Mouse (Mus musculus) neural tube, embryonic 11.5 days (tissue): Measurements from ENCODE around the gene Fam49a. TPM values are rescaled to one million over a fixed set of nuclear protein-coding genes. Genes with fewer than 3 reads are reported as not detected.
"Not testable (repeated sequence)": the region's sequence is repeated elsewhere in the genome, so short reads cannot be mapped to it uniquely, and the experiment has no call there.

ENCODE experiments used
- ATAC-seq: fragments of 200-750 bp; cut with Nextera tagmentation; 2 replicates; pipeline ENCODE4 v1.8.0; 2017; ENCODE audit warnings: moderate number of reproducible peaks, mild to moderate bottlenecking, moderate TSS enrichment, moderate library complexity; ENCODE audit not compliant: insufficient read depth, low FRiP score, low TSS enrichment
- DNase-seq: peaks from one replicate; pipeline ENCODE4 v3.0.0-alpha.2; 2015; ENCODE audit warnings: low spot score
- H3K27ac ChIP-seq: fragments of 300-500 bp; sonication (generic); 2 replicates; pipeline ENCODE4 v1.5.1; 2014; ENCODE audit warnings: low read depth, mild to moderate bottlenecking, low read length
- H3K27me3 ChIP-seq: fragments of 300-500 bp; sonication (generic); 2 replicates; pipeline ENCODE4 v1.6.1; 2014; ENCODE audit warnings: mild to moderate bottlenecking, low read length, mixed read lengths; ENCODE audit not compliant: control insufficient read depth, insufficient read depth
- H3K36me3 ChIP-seq: fragments of 300-500 bp; sonication (generic); 2 replicates; pipeline ENCODE4 v1.6.1; 2014; ENCODE audit warnings: mild to moderate bottlenecking, low read length, moderate library complexity, mixed read lengths; ENCODE audit not compliant: control insufficient read depth, insufficient read depth
- H3K4me1 ChIP-seq: fragments of 300-500 bp; sonication (generic); 2 replicates; pipeline ENCODE4 v1.6.1; 2014; ENCODE audit warnings: low read length, mixed read lengths; ENCODE audit not compliant: control insufficient read depth, insufficient read depth
- H3K4me2 ChIP-seq: fragments of 300-500 bp; sonication (generic); 2 replicates; pipeline ENCODE4 v1.6.1; 2014; ENCODE audit warnings: low read depth, mild to moderate bottlenecking, moderate library complexity
- H3K4me3 ChIP-seq: fragments of 300-500 bp; sonication (generic); 2 replicates; pipeline ENCODE4 v1.5.1; 2014; ENCODE audit warnings: low read depth, low read length
- H3K9ac ChIP-seq: fragments of 300-500 bp; sonication (generic); 2 replicates; pipeline ENCODE4 v1.6.1; 2014; ENCODE audit warnings: mild to moderate bottlenecking, low read length
- H3K9me3 ChIP-seq: fragments of 300-500 bp; sonication (generic); 2 replicates; pipeline ENCODE4 v1.6.1; 2016; ENCODE audit warnings: low read length; ENCODE audit not compliant: control insufficient read depth
- WGBS: fragments of 180-500 bp; shearing (Covaris S2); extraction: QIAGEN DNeasy Blood & Tissue Kit; methylation state at CpG from one replicate; pipeline ENCODE4 v1.1.7; 2014; 5-methylcytosine and 5-hydroxymethylcytosine counted together
- polyA plus RNA-seq: library from polyadenylated mRNA; unstranded; fragments of >200 nt; fragmentation: Nextera tagmentation; extraction: Ambion mirVana; gene quantifications from 2 replicates; pipeline ENCODE4 v1.2.1, GENCODE M21; 2014

The Fam49a gene
- polyA plus RNA-seq, 1 experiment from 2014 or later = 34.4 TPM

- peak overlapping the region; percentile 43 for H3K9ac ChIP-seq
- H3K27me3 ChIP-seq = no peaks in the 10 kb centered on the region
- peak; percentile 85 for ATAC-seq
- no peak overlapping the region for H3K27ac ChIP-seq
- no peak overlapping the region for H3K4me3 ChIP-seq
- WGBS = 25% methylated on average over 18 of the region's 18 CpGs
- H3K4me1 ChIP-seq = no peaks in the 10 kb centered on the region
- no peaks in the 10 kb centered on the region for H3K9me3 ChIP-seq
- no peaks in the 10 kb centered on the region for H3K36me3 ChIP-seq
- peak overlapping the region; percentile 12; the same call in 1 of the 2 replicates for H3K4me2 ChIP-seq
- DNase-seq = peak; percentile 91
Observed at GRCm38 (mm10) chr12:12323616-12324223, 61.8 kb downstream of the Fam49a start.

DNA sequence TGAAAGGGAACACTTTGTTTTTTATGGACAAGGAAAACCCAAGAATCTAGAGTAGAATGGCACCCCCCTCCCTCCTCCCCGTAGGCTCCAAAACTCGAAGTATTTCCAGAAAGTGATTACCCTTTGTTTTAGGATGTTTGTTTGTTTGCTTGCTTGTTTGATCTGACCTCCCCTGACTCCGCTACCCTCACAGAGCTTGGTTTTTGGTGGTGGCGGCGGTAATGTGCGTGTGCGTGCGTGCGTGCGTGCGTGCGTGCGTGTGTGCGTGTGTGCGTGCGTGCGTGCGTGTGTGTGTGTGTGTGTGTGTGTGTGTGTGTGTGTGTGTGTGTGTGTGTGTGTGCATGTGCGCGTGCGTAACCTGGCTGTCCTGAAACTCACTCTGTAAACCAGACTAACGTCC is 62.3 kb downstream of the Fam49a start:
- DNase-seq, H3K4me3 ChIP-seq, H3K27ac ChIP-seq, ATAC-seq, H3K4me1 ChIP-seq, H3K9me3 ChIP-seq, H3K4me2 ChIP-seq, H3K36me3 ChIP-seq, H3K9ac ChIP-seq, H3K27me3 ChIP-seq: not testable (repeated sequence)
- 95% methylated on average over 20 of the region's 22 CpGs for WGBS

DNA sequence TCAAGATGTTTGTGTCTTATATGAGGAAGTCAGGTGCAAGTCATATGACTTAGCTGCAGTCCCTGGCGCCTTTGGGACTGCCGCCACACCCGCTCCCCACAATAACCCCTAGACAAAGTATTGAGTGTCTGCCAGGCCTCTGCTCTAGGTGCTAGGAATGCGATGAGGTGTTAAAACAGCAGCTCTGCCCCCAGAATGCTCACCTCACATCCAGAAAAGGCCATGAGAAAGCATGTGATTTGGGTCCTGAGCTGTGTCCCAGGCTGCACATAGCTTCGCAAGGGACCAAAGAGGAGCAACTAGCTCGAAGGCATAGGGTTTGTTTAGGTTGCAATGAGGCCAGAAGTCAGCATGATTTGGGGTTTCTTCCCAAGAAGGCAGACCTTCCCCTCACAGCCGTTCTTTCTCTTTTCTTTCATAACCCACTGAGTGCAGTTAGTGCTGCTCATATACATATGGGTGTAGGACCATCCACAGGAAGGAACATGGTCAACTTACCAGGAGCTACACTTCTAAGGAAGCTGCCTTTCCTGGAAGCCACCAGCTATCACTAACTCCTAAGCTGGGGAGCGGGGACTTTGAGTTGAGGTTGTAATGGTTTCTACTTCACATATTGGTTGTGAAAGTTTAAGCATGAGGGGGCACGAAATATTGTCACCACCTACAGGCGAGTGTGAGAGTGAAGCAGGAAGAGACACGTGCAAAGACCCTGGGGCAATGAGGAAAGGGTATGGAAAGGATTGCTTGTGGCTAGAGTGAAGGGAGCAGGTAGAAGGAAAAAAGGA is 71.8 kb downstream of the Fam49a start:
- no peak overlapping the region for H3K4me3 ChIP-seq
- no peaks in the 10 kb centered on the region for H3K27me3 ChIP-seq
- H3K9ac ChIP-seq = no peak overlapping the region
- no peak overlapping the region for H3K27ac ChIP-seq
- no peaks in the 10 kb centered on the region for H3K4me1 ChIP-seq
- DNase-seq (no peak), ATAC-seq (no peak)
- no peaks in the 10 kb centered on the region for H3K36me3 ChIP-seq
- H3K4me2 ChIP-seq = no peak overlapping the region
- WGBS = 94% methylated on average over 11 of the region's 11 CpGs
- no peaks in the 10 kb centered on the region for H3K9me3 ChIP-seq

DNA sequence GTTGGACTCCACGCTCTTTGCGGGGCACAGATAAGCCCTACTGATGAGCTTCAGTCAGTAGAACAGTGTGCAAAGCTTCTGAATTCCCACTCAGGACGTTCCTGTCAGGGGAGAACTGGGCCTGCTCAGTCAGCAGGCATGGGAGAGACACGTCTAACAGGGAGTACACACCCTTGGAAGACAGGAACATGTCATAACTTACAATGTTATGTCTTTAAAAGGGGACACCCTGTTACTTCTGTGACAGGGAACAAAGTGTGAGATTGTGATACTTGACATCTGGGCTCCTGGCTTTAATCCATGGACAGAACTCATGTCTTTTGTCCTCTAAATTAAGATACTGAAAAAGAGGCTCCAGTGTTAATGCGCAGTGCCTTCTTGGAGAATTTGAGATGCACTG is 72.5 kb downstream of the Fam49a start:
- no peaks in the 10 kb centered on the region for H3K36me3 ChIP-seq

GRCm38 (mm10) chr12:12335566-12335965 is 73.6 kb downstream of the Fam49a start:
- no peak for ATAC-seq
- Histone ChIP-seq H3K9ac (no peak overlapping the region), H3K27ac (no peak overlapping the region), H3K9me3 (no peaks in the 10 kb centered on the region), H3K4me2 (no peak overlapping the region), H3K4me3 (no peak overlapping the region), H3K4me1 (no peaks in the 10 kb centered on the region), H3K27me3 (no peaks in the 10 kb centered on the region), H3K36me3 (no peaks in the 10 kb centered on the region)
- 94% methylated on average over 7 of the region's 7 CpGs for WGBS
- DNase-seq = no peak

More for the DNA sequence above, 72.5 kb downstream of the Fam49a start:
- no peak for ATAC-seq
- Histone ChIP-seq H3K27ac (no peak overlapping the region), H3K4me3 (no peak overlapping the region), H3K4me1 (no peaks in the 10 kb centered on the region), H3K9ac (no peak overlapping the region), H3K4me2 (no peak overlapping the region), H3K9me3 (no peaks in the 10 kb centered on the region), H3K27me3 (no peaks in the 10 kb centered on the region)
- 92% methylated on average over 5 of the region's 5 CpGs for WGBS
- no peak for DNase-seq

GRCm38 (mm10) chr12:12337378-12337777 is 75.4 kb downstream of the Fam49a start:
- no peak for ATAC-seq
- whole genome bisulfite sequencing = 81% methylated on average over 6 of the region's 6 CpGs
- no peak overlapping the region for H3K9ac ChIP-seq

GRCm38 (mm10) chr12:12343320-12343719 is 81.4 kb downstream of the Fam49a start:
- Histone ChIP-seq H3K4me2 (no peak overlapping the region), H3K27me3 (no peaks in the 10 kb centered on the region), H3K9me3 (no peaks in the 10 kb centered on the region), H3K9ac (no peak overlapping the region), H3K27ac (no peak overlapping the region), H3K4me1 (no peaks in the 10 kb centered on the region), H3K36me3 (no peaks in the 10 kb centered on the region), H3K4me3 (no peak overlapping the region)
- 95% methylated on average over 2 of the region's 2 CpGs for WGBS
- ATAC-seq (no peak), DNase-seq (no peak)

More at GRCm38 (mm10) chr12:12337378-12337777, 75.4 kb downstream of the Fam49a start:
- H3K27me3 ChIP-seq = no peaks in the 10 kb centered on the region
- no peak overlapping the region for H3K4me2 ChIP-seq
- H3K4me3 ChIP-seq = no peak overlapping the region
- H3K4me1 ChIP-seq = no peaks in the 10 kb centered on the region
- no peaks in the 10 kb centered on the region for H3K9me3 ChIP-seq
- DNase-seq = no peak
- no peaks in the 10 kb centered on the region for H3K36me3 ChIP-seq
- no peak overlapping the region for H3K27ac ChIP-seq

GRCm38 (mm10) chr12:12348625-12349024 is 86.7 kb downstream of the Fam49a start:
- no peaks in the 10 kb centered on the region for H3K36me3 ChIP-seq

More at GRCm38 (mm10) chr12:12348625-12349024, 86.7 kb downstream of the Fam49a start:
- Histone ChIP-seq H3K27ac (no peak overlapping the region), H3K27me3 (no peaks in the 10 kb centered on the region), H3K4me2 (no peak overlapping the region), H3K4me3 (no peak overlapping the region), H3K9me3 (no peaks in the 10 kb centered on the region), H3K9ac (no peak overlapping the region), H3K4me1 (peaks cover 3% of the 10 kb centered on the region; the same call in 1 of the 2 replicates)
- ATAC-seq (no peak), DNase-seq (no peak)
- 49% methylated on average over 2 of the region's 2 CpGs for WGBS
